Mouse (Mus musculus): ENCODE results near the gene Arhgap10. TPM values are rescaled to one million over a fixed set of nuclear protein-coding genes. Genes with fewer than 3 reads are reported as not detected.
A peak's percentile ranks its signal among the peaks of the same experiment; 100 is the strongest.

Arhgap10 gene
- total and polyA plus RNA-seq, 3 experiments: 2.7 to 5.9 (median 4.8) TPM

- dilution Hi-C loops (cut with MboI; ENCODE audit: extremely low pct_ligation_motif_present, extremely low pct_unique_long_range_greater_than_20kb, low sequenced_read_pairs) (no loop called here), in situ Hi-C loops (cut with MboI; ENCODE audit: low pct_ligation_motif_present, low pct_unique_long_range_greater_than_20kb, low sequenced_read_pairs) (no loop called here)
- peaks cover 10 to 18% of the 10 kb centered on the region in 2 experiments for H3K4me1 ChIP-seq (ENCODE audit: control insufficient read depth in 1 of 2, insufficient read depth in 2 of 2)
- H3K4me2 ChIP-seq (ENCODE audit: insufficient read depth, low read depth, poor library complexity, severe bottlenecking): peak overlapping the region; percentile 11
- H3K27ac ChIP-seq (ENCODE audit: insufficient read depth, low read depth): no peak overlapping the region
- no peak for TF ChIP-seq CTCF (conservative IDR thresholded peaks at IDR 0.05 in 1 of 2, IDR thresholded peaks at IDR 0.05 in 1 of 2; ENCODE audit: low read depth in 2 of 2, low read length in 2 of 2)
- no peak for TF ChIP-seq NELFE (IDR thresholded peaks at IDR 0.05; ENCODE audit: low read depth, low read length)
- TF ChIP-seq CHD2 (IDR thresholded peaks at IDR 0.05; ENCODE audit: low read length): no peak
- no peak for TF ChIP-seq ZNF384 (IDR thresholded peaks at IDR 0.05; ENCODE audit: low read depth, low read length)
- no peak for TF ChIP-seq RAD21 (IDR thresholded peaks at IDR 0.05; ENCODE audit: low read depth, low read length)
- 0 out of 2 replicates have a peak, but pooled peaks have one; percentile 41 for TF ChIP-seq MEF2A (IDR thresholded peaks at IDR 0.05; ENCODE audit: borderline replicate concordance, low read depth, low read length)
- TF ChIP-seq ETS1 (conservative IDR thresholded peaks at IDR 0.05; ENCODE audit: low read depth, low read length): no peak
- no peak for TF ChIP-seq ZMIZ1 (IDR thresholded peaks at IDR 0.05; ENCODE audit: low read depth, low read length)
- TF ChIP-seq SMC3 (IDR thresholded peaks at IDR 0.05; ENCODE audit: low read depth, low read length): no peak
- no peak for TF ChIP-seq CHD1 (IDR thresholded peaks at IDR 0.05; ENCODE audit: low read depth, low read length)
- no peak for TF ChIP-seq GABPA (IDR thresholded peaks at IDR 0.05; ENCODE audit: insufficient replicate concordance, low read depth, low read length)
- no peak for TF ChIP-seq POLR2AphosphoS2 (IDR thresholded peaks at IDR 0.05; ENCODE audit: low read depth, low read length)
- 0 out of 2 replicates have a peak, but pooled peaks have one; percentile 5 for TF ChIP-seq BHLHE40 (IDR thresholded peaks at IDR 0.05; ENCODE audit: low read depth, low read length)
- peak; percentile 46 for TF ChIP-seq IRF4 (IDR thresholded peaks at IDR 0.05; ENCODE audit: low read depth, low read length)
- TF ChIP-seq JUN (IDR thresholded peaks at IDR 0.05; ENCODE audit: insufficient read depth, low read depth, low read length): 0 out of 2 replicates have a peak, but pooled peaks have one; percentile 18
- peak; percentile 51 for TF ChIP-seq EP300 (IDR thresholded peaks at IDR 0.05; ENCODE audit: low read length)
- no peak for TF ChIP-seq KAT2A (IDR thresholded peaks at IDR 0.05; ENCODE audit: insufficient replicate concordance, low read length)
- TF ChIP-seq ZKSCAN1 (IDR thresholded peaks at IDR 0.05; ENCODE audit: borderline replicate concordance, low read depth, low read length): no peak
- no peak for TF ChIP-seq MYC (IDR thresholded peaks at IDR 0.05; ENCODE audit: low read depth, low read length)
- TF ChIP-seq MAFK (IDR thresholded peaks at IDR 0.05; ENCODE audit: insufficient replicate concordance, low read length): no peak
- TF ChIP-seq MAZ (IDR thresholded peaks at IDR 0.05; ENCODE audit: low read depth, low read length): no peak
- TF ChIP-seq PAX5 (IDR thresholded peaks at IDR 0.05; ENCODE audit: low read length): no peak
- TF ChIP-seq TBP (conservative IDR thresholded peaks at IDR 0.05; ENCODE audit: low read depth, low read length): no peak
- peak; percentile 46; the same call in 1 of the 2 replicates for TF ChIP-seq JUND (conservative IDR thresholded peaks at IDR 0.05; ENCODE audit: low read depth, low read length)
- no peak for TF ChIP-seq USF2 (conservative IDR thresholded peaks at IDR 0.05; ENCODE audit: low read depth, low read length)
- no peak for TF ChIP-seq RCOR1 (conservative IDR thresholded peaks at IDR 0.05; ENCODE audit: low read depth, low read length)
- TF ChIP-seq MAX (IDR thresholded peaks at IDR 0.05; ENCODE audit: low read length): no peak
- TF ChIP-seq E2F4 (IDR thresholded peaks at IDR 0.05; ENCODE audit: insufficient replicate concordance, low read depth, low read length): no peak
- no peak overlapping the region for H3K4me3 ChIP-seq (replicated peaks in 1 of 3; ENCODE audit: low read depth in 2 of 3, low read length in 2 of 3, poor library complexity in 1 of 3)
- H3K9ac ChIP-seq (ENCODE audit: insufficient read depth, low read depth): no peak overlapping the region
- DNase-seq (ENCODE audit: extremely low read depth): peak; percentile 33
- H3K27me3 ChIP-seq (replicated peaks): no peaks in the 10 kb centered on the region
- no peaks in the 10 kb centered on the region for H3K36me3 ChIP-seq (replicated peaks in 1 of 2; ENCODE audit: control insufficient read depth in 1 of 2, insufficient read depth in 1 of 2, low read length in 1 of 2)
- H3K9me3 ChIP-seq (replicated peaks; ENCODE audit: low read length): no peaks in the 10 kb centered on the region
- H3K79me2 ChIP-seq (replicated peaks; ENCODE audit: control insufficient read depth, extremely low read depth, insufficient read depth, poor library complexity, severe bottlenecking): no peaks in the 10 kb centered on the region
Measured at GRCm38 (mm10) chr8:77436013-77436990, 81.5 kb downstream of the Arhgap10 start.

All from CH12.LX (cell line).